Mouse (Mus musculus): ENCODE data around the gene Cxcl14.

GRCm38 (mm10) chr13:56294908-56295307 lies 1.4 kb downstream of the Cxcl14 start:
- no peak for TF ChIP-seq CTCF (IDR thresholded peaks at IDR 0.05; ENCODE audit: borderline replicate concordance, extremely low read depth, insufficient read depth, insufficient read length)
- TF ChIP-seq POLR2A (IDR thresholded peaks at IDR 0.05; ENCODE audit: borderline replicate concordance, extremely low read depth, insufficient read depth, insufficient read length, poor library complexity, severe bottlenecking), result no peak

Measured in brain, embryonic 14.5 days (tissue).